Mouse (Mus musculus): ENCODE data around the gene 1810062G17Rik. TPM values are rescaled to one million over a fixed set of nuclear protein-coding genes. Genes with fewer than 3 reads are reported as not detected.

The 1810062G17Rik gene
- polyA plus RNA-seq, 1 experiment from 2014 or later, result 2.8 TPM

GRCm38 (mm10) chr3:36471856-36472255, 3.9 kb upstream of the 1810062G17Rik start:
- no peaks in the 10 kb centered on the region for H3K36me3 ChIP-seq (ENCODE audit: control insufficient read depth, insufficient read depth, low read length)
- H3K27me3 ChIP-seq (ENCODE audit: control insufficient read depth, insufficient read depth, low read length), result no peaks in the 10 kb centered on the region
- H3K9me3 ChIP-seq (replicated peaks; ENCODE audit: control insufficient read depth, low read length), result no peaks in the 10 kb centered on the region
- no peak overlapping the region for H3K9ac ChIP-seq (ENCODE audit: low read length)
- H3K4me3 ChIP-seq (replicated peaks; ENCODE audit: low read length), result no peak overlapping the region
- H3K27ac ChIP-seq (ENCODE audit: low read length), result no peak overlapping the region
- no peak for ATAC-seq (ENCODE audit: insufficient read depth, low FRiP score)
- H3K4me2 ChIP-seq (ENCODE audit: low read depth, low read length), result no peak overlapping the region
- 60% methylated on average over 4 of the region's 4 CpGs for WGBS
- H3K4me1 ChIP-seq (ENCODE audit: control insufficient read depth, insufficient read depth, low read length), result peaks cover 18% of the 10 kb centered on the region

GRCm38 (mm10) chr3:36473222-36473621, 2.5 kb upstream of the 1810062G17Rik start:
- 89% methylated on average over 5 of the region's 5 CpGs for WGBS
- no peak for ATAC-seq (ENCODE audit: insufficient read depth, low FRiP score)

GRCm38 (mm10) chr3:36474421-36474820, 1.3 kb upstream of the 1810062G17Rik start:
- peak overlapping the region; percentile 91 for H3K9ac ChIP-seq (ENCODE audit: low read length)
- no peaks in the 10 kb centered on the region for H3K36me3 ChIP-seq (ENCODE audit: control insufficient read depth, insufficient read depth, low read length)
- peak overlapping the region; percentile 89 for H3K4me3 ChIP-seq (replicated peaks; ENCODE audit: low read length)
- H3K27ac ChIP-seq (ENCODE audit: low read length), result no peak overlapping the region; the same call in 1 of the 2 replicates
- H3K4me1 ChIP-seq (ENCODE audit: control insufficient read depth, insufficient read depth, low read length), result peaks cover 21% of the 10 kb centered on the region
- H3K4me2 ChIP-seq (ENCODE audit: low read depth, low read length), result peak overlapping the region; percentile 73
- ATAC-seq (ENCODE audit: insufficient read depth, low FRiP score), result no peak
- WGBS, result 73% methylated on average over 5 of the region's 5 CpGs
- no peaks in the 10 kb centered on the region for H3K27me3 ChIP-seq (ENCODE audit: control insufficient read depth, insufficient read depth, low read length)
- H3K9me3 ChIP-seq (replicated peaks; ENCODE audit: control insufficient read depth, low read length), result no peaks in the 10 kb centered on the region

More at GRCm38 (mm10) chr3:36473222-36473621, 2.5 kb upstream of the 1810062G17Rik start:
- H3K27me3 ChIP-seq (ENCODE audit: control insufficient read depth, insufficient read depth, low read length), result no peaks in the 10 kb centered on the region
- no peaks in the 10 kb centered on the region for H3K9me3 ChIP-seq (replicated peaks; ENCODE audit: control insufficient read depth, low read length)
- no peak overlapping the region for H3K27ac ChIP-seq (ENCODE audit: low read length)
- no peak overlapping the region for H3K9ac ChIP-seq (ENCODE audit: low read length)
- no peak overlapping the region for H3K4me3 ChIP-seq (replicated peaks; ENCODE audit: low read length)
- no peaks in the 10 kb centered on the region for H3K36me3 ChIP-seq (ENCODE audit: control insufficient read depth, insufficient read depth, low read length)
- no peak overlapping the region for H3K4me2 ChIP-seq (ENCODE audit: low read depth, low read length)
- peaks cover 21% of the 10 kb centered on the region for H3K4me1 ChIP-seq (ENCODE audit: control insufficient read depth, insufficient read depth, low read length)

GRCm38 (mm10) chr3:36474938-36475483, 726 bp upstream of the 1810062G17Rik start:
- Histone ChIP-seq H3K4me1 (ENCODE audit: control insufficient read depth, insufficient read depth, low read length) (peaks cover 19% of the 10 kb centered on the region), H3K9ac (ENCODE audit: low read length) (peak overlapping the region; percentile 91), H3K4me2 (ENCODE audit: low read depth, low read length) (peak overlapping the region; percentile 73), H3K9me3 (replicated peaks; ENCODE audit: control insufficient read depth, low read length) (no peaks in the 10 kb centered on the region), H3K27me3 (ENCODE audit: control insufficient read depth, insufficient read depth, low read length) (no peaks in the 10 kb centered on the region), H3K27ac (ENCODE audit: low read length) (peak overlapping the region; percentile 90), H3K36me3 (ENCODE audit: control insufficient read depth, insufficient read depth, low read length) (no peaks in the 10 kb centered on the region), H3K4me3 (replicated peaks; ENCODE audit: low read length) (peak overlapping the region; percentile 89)
- no peak; the same call in 1 of the 2 replicates for ATAC-seq (ENCODE audit: insufficient read depth, low FRiP score)
- under 1% methylated on average over 24 of the region's 24 CpGs for WGBS

- ATAC-seq (ENCODE audit: insufficient read depth, low FRiP score), result no peak
- no peaks in the 10 kb centered on the region for H3K36me3 ChIP-seq (ENCODE audit: control insufficient read depth, insufficient read depth, low read length)
- WGBS, result 24% methylated on average over 20 of the region's 20 CpGs
- peak overlapping the region; percentile 89 for H3K4me3 ChIP-seq (replicated peaks; ENCODE audit: low read length)
- peak overlapping the region; percentile 91 for H3K9ac ChIP-seq (ENCODE audit: low read length)
- peak overlapping the region; percentile 73 for H3K4me2 ChIP-seq (ENCODE audit: low read depth, low read length)
- H3K27ac ChIP-seq (ENCODE audit: low read length), result peak overlapping the region; percentile 90
- peaks cover 19% of the 10 kb centered on the region for H3K4me1 ChIP-seq (ENCODE audit: control insufficient read depth, insufficient read depth, low read length)
- no peaks in the 10 kb centered on the region for H3K9me3 ChIP-seq (replicated peaks; ENCODE audit: control insufficient read depth, low read length)
- H3K27me3 ChIP-seq (ENCODE audit: control insufficient read depth, insufficient read depth, low read length), result no peaks in the 10 kb centered on the region
These were observed 771 bp downstream of the 1810062G17Rik start for GRCm38 (mm10) chr3:36476261-36477155.

- no peak for ATAC-seq (ENCODE audit: insufficient read depth, low FRiP score)
- H3K27ac ChIP-seq (ENCODE audit: low read length), result no peak overlapping the region
- no peak overlapping the region for H3K4me3 ChIP-seq (replicated peaks; ENCODE audit: low read length)
- WGBS, result 90% methylated on average over 8 of the region's 8 CpGs
- H3K36me3 ChIP-seq (ENCODE audit: control insufficient read depth, insufficient read depth, low read length), result no peaks in the 10 kb centered on the region
- no peak overlapping the region for H3K4me2 ChIP-seq (ENCODE audit: low read depth, low read length)
- H3K27me3 ChIP-seq (ENCODE audit: control insufficient read depth, insufficient read depth, low read length), result no peaks in the 10 kb centered on the region
- no peak overlapping the region for H3K9ac ChIP-seq (ENCODE audit: low read length)
- peaks cover 24% of the 10 kb centered on the region; the same call in 1 of the 2 replicates for H3K4me1 ChIP-seq (ENCODE audit: control insufficient read depth, insufficient read depth, low read length)
- no peaks in the 10 kb centered on the region for H3K9me3 ChIP-seq (replicated peaks; ENCODE audit: control insufficient read depth, low read length)
These were observed 3.0 kb downstream of the 1810062G17Rik start for GRCm38 (mm10) chr3:36478776-36479175.

- 81% methylated on average over 2 of the region's 2 CpGs for WGBS
- H3K36me3 ChIP-seq (ENCODE audit: control insufficient read depth, insufficient read depth, low read length), result no peaks in the 10 kb centered on the region
- H3K27ac ChIP-seq (ENCODE audit: low read length), result no peak overlapping the region
These were observed 4.7 kb downstream of the 1810062G17Rik start for GRCm38 (mm10) chr3:36480486-36480885.

GRCm38 (mm10) chr3:36481776-36482193, 6.0 kb downstream of the 1810062G17Rik start:
- 9% methylated on average over 11 of the region's 11 CpGs for WGBS
- Histone ChIP-seq H3K4me2 (ENCODE audit: low read depth, low read length) (peak overlapping the region; percentile 43), H3K36me3 (ENCODE audit: control insufficient read depth, insufficient read depth, low read length) (no peaks in the 10 kb centered on the region), H3K4me3 (replicated peaks; ENCODE audit: low read length) (no peak overlapping the region), H3K27ac (ENCODE audit: low read length) (peak overlapping the region; percentile 96), H3K27me3 (ENCODE audit: control insufficient read depth, insufficient read depth, low read length) (no peaks in the 10 kb centered on the region), H3K4me1 (ENCODE audit: control insufficient read depth, insufficient read depth, low read length) (peaks cover 14% of the 10 kb centered on the region; the same call in 1 of the 2 replicates), H3K9me3 (replicated peaks; ENCODE audit: control insufficient read depth, low read length) (no peaks in the 10 kb centered on the region), H3K9ac (ENCODE audit: low read length) (peak overlapping the region; percentile 13; the same call in 1 of the 2 replicates)
- ATAC-seq (ENCODE audit: insufficient read depth, low FRiP score), result peak; percentile 60; the same call in 1 of the 2 replicates

More at GRCm38 (mm10) chr3:36480486-36480885, 4.7 kb downstream of the 1810062G17Rik start:
- no peaks in the 10 kb centered on the region for H3K9me3 ChIP-seq (replicated peaks; ENCODE audit: control insufficient read depth, low read length)
- H3K27me3 ChIP-seq (ENCODE audit: control insufficient read depth, insufficient read depth, low read length), result no peaks in the 10 kb centered on the region
- H3K4me3 ChIP-seq (replicated peaks; ENCODE audit: low read length), result no peak overlapping the region
- no peak overlapping the region for H3K4me2 ChIP-seq (ENCODE audit: low read depth, low read length)
- H3K4me1 ChIP-seq (ENCODE audit: control insufficient read depth, insufficient read depth, low read length), result peaks cover 20% of the 10 kb centered on the region; the same call in 1 of the 2 replicates
- ATAC-seq (ENCODE audit: insufficient read depth, low FRiP score), result no peak
- H3K9ac ChIP-seq (ENCODE audit: low read length), result no peak overlapping the region

- ATAC-seq (ENCODE audit: insufficient read depth, low FRiP score), result peak; percentile 37; the same call in 1 of the 2 replicates
- H3K27me3 ChIP-seq (ENCODE audit: control insufficient read depth, insufficient read depth, low read length), result no peaks in the 10 kb centered on the region
- H3K4me2 ChIP-seq (ENCODE audit: low read depth, low read length), result peak overlapping the region; percentile 39
- H3K27ac ChIP-seq (ENCODE audit: low read length), result 0 out of 2 replicates have a peak overlapping the region, but pooled peaks have one; percentile 17
- no peaks in the 10 kb centered on the region for H3K36me3 ChIP-seq (ENCODE audit: control insufficient read depth, insufficient read depth, low read length)
- peak overlapping the region; percentile 7; the same call in 1 of the 2 replicates for H3K9ac ChIP-seq (ENCODE audit: low read length)
- H3K4me3 ChIP-seq (replicated peaks; ENCODE audit: low read length), result peak overlapping the region; percentile 14
- 15% methylated on average over 9 of the region's 9 CpGs for WGBS
- H3K4me1 ChIP-seq (ENCODE audit: control insufficient read depth, insufficient read depth, low read length), result 0 out of 2 replicates have a peak, but pooled peaks cover 11% of the 10 kb centered on the region
- H3K9me3 ChIP-seq (replicated peaks; ENCODE audit: control insufficient read depth, low read length), result no peaks in the 10 kb centered on the region
These were observed 7.2 kb downstream of the 1810062G17Rik start for GRCm38 (mm10) chr3:36482940-36483339.

All from stomach, embryonic 16.5 days (tissue).